Mouse (Mus musculus): ENCODE measurements at regions not wholly inside any gene's neighbourhood (a gene's known extent, or its start where the extent isn't known, plus 50 kb on each side); places are given as distances from the start of the nearest gene placed in this dataset.

DNA sequence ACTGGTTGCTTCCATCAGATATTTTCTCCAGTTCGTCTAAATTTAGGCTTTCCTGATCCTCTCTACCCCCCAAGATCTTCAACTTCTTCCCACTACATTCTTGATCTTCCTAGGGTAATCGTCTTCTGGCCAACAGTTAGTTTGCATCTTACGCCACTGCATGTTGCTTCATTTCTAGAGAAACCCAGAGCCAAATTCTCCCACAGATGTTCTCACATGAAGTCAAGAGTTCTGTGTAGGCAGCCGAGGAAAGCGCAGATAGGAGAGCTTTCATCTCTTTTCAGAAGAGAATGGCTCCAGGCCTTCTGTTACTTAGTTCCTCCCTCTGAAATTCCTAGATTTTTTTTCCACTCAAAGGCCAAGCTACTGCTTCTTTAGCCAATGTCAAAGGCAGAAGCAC, 179.9 kb downstream of the Fgf10 start:
- DNase-seq, result no peak

DNA sequence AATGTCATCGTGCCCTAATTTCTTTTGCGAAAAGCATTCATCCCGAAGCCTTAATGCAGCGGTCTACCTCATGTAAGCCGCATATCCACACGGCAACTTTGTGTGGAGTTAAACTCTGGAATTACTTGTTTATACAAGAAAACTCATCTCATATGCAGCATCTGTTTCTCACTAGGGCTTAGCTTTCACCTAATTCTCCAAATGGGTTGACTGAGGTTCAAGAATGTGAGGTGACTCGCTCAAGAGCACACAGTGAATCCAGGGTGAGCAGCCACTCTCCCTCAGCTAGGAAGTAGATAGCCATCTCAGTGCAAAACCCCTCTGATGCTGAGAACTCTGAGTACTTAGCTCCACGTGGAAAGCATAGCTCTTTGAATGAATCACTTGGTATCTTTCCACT, 181.1 kb downstream of the Fgf10 start:
- no peak for DNase-seq

DNA sequence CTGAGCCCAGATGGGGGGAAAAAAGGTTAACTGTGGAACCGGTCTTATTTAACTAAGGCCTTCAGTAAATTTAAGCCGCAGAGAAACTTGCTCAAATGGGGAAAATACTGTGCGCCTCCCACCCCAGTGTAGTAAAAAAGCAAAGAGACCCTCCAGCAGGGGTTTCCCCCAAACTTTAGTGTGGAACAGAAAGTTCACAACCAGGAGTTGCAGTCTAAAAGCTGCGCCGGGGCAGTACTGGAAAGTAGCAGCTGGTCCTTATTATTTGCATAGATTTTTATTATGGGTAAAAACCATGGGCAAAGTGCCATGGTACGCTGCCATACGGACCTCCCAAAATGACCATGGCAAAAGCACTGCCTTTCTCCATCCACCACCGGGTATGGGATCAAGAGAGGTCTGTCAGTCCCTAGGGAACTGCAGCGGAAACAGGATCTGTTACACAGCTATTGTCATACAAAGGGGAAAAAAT, 216.8 kb downstream of the Fgf10 start:
- no peak for DNase-seq

DNA sequence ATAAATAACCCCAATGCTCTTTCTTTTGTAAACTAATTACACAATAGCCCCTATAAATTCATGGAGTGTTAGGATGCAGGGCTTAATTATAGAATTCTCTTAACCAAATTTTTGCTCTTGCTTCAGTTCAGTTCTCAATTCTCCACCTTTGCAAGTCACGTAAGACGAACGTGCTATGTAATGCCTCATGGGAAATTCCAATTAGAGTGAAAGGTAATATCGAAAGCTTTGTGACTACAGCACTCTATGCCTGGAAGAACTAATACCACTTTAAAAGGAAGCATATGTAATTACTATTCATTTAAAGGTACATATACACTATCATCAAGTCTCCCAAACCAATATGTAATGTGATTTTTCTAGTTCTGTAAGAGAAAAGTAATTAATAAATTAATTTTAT, 225.5 kb downstream of the Fgf10 start:
- DNase-seq, result no peak

DNA sequence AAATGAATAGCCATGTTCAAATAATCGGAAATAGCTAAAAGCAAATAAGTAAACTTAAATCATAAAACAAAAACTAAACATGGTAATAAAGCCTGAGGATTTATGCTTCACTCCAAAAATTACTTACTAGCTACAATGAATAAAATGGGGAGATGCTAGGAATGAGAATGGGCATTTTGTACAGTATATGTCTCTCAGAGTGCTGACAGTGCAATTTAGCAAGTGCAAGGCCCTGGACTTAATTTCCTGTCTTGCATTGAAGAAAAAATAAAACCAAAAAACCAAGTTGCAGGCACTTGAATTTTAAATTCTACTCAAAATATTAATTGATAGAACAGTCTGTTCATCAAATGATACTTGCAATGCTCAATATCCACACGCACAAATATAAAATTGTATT, 232.4 kb downstream of the Fgf10 start:
- DNase-seq, result no peak

DNA sequence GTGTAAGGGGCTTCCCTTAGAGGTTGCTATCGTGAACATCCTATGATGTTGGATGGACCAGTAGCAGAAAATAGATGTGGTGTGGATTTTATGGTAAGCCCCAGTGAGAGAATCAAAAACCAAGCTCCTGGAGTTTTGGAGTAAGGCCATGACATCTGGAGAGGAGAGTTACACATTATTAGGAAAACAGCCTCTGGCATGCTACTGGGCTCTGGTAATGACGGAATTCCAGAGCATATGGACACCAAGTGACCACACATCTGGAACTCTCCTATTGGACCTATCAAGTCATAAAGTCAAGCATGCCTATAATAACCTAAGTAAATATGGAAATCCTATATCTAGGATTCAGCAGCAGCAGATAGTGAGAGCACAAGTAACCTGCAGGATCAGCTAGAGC, 240.8 kb downstream of the Fgf10 start:
- DNase-seq, result no peak

DNA sequence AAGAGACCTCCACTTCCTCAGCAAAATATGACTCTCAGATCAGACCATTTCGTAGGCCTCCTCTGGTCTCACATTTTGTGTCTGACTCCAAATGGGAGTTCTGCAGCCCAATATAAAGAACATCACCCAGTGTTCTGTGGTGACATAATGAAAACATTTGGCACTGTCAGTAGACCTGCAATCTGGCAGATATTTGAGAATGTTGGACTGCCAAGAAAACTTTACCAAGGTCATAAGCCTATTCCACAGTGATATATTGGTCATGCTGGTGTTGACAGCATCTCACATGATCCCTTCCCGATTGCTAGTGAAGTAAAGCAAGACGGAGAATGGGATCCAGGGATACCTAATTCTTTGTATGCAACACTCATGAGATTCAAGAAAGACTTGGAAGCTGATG, 271.2 kb downstream of the Fgf10 start:
- DNase-seq, result no peak

DNA sequence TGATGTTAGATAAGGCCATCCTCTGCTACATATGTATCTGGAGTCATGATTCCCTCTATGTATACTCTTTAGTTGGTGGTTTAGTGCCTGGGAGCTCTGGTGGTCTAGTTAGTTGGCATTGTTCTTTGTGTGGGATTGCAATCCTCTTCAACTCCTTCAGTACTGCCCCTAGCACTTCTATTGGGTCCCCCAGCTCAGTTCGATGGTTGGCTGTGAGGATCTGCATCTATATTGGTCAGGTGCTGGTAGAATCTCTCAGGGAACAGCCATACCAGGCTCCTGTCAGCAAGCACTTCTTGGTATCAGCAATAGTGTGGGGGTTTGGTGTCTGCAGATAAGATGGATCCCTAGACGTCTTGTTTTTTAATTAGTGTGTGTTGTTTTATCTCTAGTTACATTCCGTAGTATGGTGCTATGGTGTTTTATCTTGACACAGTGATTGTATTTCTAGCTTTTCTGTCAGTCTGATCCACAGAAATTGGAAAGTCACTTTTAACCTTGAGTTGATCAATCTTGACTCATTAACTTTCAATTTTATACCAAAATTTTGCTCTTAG, 296.6 kb downstream of the Fgf10 start:
- DNase-seq, result no peak

DNA sequence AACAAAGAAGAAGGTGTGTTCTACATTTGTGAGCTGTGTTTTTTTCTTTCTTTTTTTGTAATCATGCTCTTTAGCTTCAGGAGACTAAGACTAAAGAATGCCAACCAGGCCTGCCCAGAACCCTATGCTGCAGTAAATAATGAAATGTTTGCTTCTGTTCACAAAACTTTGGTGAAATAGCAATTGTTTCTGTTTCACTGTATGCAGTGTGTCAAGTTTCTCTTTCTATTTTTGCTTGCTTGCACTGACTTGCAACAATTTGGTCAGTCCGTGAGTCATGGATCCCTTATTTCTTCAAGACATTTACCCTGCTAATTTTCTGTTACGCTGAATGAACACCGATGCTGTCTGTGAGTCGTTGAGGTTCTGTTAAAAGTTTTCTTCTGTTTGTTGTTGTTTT, 298.1 kb downstream of the Fgf10 start:
- no peak for DNase-seq

DNA sequence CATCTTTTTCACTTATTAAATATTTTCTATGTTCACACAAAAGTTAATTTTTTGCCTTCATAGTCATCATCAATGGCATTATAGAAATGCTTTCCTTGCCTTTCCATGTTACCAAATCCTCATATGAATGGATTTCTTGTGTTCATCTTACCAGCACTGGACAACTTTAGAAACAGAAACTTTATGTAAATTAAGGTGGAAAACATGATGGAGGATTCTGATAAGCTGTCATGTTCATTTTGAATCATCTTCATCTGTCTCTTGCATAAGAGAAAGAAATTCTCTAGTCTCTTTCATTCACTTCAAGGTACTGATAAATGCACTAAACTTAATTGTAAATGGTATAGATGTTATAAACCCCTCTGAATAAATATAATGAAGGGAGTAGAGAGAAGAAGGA, 305.4 kb downstream of the Fgf10 start:
- DNase-seq, result no peak

DNA sequence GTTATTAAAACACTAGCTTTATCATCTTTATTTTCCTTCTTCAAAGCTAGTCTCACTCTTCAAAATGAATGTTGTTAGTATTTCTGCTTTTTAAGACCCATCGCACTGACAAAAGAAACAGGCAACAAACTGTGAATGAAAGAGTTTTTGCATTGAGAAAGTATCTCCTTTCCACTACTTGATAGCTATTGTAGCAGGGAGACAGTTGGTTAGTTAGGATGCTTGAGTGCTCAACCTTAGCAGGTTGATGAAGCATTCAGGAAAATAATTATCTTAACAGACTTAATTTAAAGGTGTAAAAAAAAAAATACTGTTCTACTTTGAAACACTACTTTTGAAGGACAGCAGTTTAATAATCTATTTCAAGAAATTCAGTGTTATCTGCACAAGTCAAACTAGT, 305.9 kb downstream of the Fgf10 start:
- DNase-seq, result no peak

DNA sequence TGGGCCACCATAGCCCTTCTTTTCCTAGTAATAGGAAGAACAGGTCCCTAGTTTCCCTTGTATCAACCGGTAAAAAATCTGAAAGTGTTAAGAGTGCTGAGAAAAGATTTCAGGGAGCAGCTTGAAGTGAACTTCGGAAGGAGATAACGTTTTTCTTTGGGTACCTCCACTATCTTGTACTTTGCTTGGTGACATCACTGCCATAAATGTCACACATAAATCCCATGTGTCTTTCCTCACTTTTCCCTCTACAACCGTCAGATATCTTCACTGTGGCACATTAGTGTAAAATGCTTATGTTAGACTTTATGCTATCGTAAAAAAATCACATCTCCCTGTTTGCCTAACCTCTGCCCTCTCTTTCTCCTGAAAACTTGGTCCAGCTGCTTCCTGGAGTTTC, 309.9 kb downstream of the Fgf10 start:
- DNase-seq, result no peak

DNA sequence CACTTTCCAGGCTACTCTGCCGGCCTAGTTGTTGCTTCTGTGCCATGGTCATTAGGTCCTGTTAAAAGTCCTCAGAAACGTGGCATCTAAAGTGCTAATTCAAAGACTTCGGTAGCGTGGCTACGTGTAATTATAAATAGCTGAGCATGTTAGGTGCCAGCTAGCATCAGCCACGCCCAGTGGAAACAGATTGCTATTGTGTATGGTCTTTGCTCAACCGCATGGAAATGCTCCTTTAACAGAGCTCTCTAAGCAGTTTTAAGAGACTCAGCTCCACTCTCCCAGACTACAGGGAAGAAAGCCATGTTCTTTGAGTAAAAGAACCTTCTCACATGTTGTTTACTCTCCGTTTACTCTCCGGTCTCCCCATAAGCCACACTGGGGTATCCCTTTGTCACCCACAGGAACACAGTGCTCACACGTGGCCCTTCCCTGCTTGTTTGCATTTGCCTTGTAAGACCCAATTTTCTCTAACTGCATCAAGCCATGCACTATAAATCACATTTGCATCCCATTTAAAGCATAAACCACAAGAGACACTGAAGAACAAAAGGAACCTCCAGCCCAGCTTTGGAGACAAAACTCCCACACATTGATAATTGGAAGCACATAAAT, 311.7 kb downstream of the Fgf10 start:
- DNase-seq, result no peak

DNA sequence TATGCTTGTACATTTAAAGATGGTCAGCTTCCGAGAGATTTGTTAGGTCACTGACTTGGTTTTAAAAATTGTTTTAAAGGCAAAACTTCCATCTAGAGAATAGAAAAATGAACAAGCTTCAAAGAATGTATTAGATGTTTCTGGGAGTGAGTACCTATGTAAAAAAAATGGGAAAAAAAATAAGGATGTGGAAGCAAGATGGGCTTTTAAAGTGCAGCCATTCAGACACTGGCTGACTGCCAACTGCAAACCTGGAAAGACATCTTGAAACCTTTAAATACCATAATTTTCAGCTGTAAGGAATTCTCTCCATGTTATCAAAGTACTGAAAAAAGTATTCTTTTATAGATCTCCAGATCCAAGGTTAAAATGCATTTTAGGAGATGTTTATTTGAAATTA, 315.7 kb downstream of the Fgf10 start:
- DNase-seq, result no peak

DNA sequence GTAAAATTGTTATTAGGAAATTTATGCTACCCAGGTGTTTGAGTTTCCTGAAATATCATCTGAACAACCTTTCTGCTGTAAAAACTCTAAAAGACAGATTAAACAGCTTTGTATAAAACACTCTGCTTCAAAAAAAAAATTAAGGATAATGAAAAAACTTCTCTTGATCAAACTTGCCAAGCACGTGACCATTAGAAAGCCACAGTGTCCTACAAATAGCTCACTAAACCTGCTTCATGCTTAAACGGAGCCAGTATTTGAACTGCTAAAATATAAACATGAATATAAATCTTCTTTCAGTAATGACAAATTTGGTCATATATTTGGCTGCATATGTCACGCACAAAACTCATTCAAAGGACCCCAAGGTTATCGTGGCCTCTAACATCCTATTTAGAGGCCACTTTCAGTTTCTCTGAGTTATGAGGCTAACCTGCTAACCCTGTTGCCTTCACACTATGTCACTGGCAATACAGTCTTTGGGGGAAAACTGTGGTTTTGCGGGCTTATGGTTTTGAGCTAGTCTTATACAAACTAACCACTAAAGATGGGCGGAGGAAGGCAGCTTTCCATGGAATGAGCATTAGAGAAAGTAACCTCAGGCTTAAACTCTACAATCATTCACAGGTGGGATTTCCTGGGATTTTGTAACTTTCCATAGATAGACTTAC, 355.8 kb downstream of the Fgf10 start:
- no peak for DNase-seq

DNA sequence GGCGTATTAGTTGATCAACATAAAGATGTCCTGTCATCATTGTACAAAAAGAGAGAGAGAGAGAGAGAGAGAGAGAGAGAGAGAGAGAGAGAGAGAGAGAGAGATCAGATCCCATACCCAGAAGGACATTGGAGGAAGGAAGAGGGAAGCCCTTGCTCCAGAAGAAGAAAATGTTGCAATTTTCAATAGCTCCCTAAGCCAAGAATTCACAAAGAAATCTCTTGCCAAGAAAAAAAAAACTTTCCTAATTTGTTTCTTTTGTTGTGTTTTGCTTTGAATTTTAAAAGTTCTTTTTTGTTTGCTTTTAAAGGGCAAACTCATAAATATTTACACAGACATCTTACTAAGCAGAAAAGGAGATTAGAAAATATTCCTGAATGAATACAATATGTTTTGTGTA, 370.0 kb downstream of the Fgf10 start:
- no peak for DNase-seq

DNA sequence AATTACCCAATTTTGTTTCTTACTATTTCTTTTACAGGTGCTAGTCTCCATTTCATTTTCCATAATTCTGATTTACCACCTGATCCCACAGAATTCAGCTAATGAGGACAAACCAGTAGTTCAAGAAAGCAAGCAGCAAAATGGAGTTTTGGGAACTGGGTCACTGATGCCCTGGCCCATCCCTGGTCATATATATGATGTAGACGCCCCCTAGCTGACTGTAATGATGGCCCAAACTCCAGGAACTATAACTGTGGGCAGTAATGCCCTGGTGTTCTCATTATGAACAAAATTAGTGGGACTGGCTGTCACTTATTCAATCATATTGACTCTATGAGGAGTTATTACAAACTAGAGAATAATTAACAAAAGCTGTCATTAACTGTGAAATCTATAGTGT, 375.5 kb downstream of the Fgf10 start:
- DNase-seq, result no peak

DNA sequence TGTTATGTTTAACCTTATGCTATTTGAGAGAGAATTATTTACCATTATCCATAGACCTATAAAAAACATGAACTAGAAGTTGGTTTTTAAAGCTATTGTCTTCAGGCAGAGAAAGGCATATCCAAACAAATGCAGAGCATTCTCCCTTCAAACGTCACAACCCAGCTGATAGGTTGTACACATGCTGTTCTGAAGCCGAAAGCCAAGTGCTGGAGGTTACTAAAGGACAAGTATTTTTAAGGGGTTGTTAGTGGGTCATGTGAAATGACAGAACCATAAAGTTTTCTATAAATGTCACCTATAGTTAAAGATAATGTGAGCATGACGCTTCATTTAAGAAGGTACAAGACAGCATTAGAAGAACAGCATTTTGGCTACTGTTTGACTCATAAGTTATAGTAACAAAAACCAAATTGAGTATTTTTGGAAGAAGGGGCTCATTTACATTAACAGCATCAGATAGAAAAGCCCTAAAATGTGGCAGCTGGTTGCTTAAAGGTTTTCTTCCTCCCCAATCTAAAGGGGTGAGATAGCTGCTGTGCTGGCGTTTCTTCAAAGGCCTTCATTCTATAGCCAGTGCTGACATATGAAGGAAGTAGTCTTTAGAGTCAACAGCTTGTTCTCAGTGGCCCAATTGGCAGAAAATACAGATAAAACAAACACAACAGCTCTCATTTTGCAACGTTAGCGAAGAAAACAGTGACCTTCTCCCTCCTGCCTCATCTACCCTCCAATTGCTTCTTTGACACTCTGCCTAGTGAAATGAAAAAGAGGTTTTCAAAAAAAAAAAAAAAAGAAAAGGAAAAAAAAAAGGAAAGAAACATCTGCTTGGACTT, 359.4 kb upstream of the Paip1 start:
- DNase-seq, result no peak

DNA sequence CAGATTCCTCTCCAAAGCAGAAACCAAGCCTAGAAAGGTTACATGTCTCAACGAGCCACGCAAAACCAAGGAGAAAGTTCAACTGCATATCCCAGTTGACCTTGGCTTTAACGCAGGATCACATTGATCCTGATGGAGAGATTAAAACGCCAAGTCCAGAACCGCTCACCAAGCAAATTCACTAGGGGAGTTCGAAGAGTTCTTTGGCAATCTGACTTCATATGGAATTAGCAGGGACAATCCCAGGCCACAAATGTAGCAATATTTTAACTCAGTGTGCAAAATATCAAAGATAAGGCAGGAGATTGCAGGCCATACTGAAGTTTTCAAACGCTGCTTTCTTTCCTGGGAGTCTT, 358.8 kb upstream of the Paip1 start:
- no peak for DNase-seq

DNA sequence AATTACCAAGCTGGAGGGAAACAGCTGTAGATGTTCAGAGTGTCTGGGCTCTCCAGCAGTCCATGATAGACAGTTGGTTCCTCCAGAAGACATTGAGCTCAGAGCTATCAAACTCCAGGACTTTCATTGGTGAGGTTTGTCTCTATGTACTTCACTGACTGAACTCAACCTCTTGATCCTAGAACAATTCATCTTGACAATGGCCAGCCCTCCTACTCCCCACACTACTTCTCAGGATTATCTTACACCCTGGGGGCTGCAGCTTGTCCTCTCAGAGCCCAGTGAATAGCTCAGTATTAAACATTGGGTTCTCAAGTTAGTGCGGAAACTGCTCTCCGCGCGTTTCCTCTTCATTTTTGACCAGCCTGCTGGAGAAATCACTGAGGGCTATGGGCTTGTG, 349.2 kb upstream of the Paip1 start:
- no peak for DNase-seq

DNA sequence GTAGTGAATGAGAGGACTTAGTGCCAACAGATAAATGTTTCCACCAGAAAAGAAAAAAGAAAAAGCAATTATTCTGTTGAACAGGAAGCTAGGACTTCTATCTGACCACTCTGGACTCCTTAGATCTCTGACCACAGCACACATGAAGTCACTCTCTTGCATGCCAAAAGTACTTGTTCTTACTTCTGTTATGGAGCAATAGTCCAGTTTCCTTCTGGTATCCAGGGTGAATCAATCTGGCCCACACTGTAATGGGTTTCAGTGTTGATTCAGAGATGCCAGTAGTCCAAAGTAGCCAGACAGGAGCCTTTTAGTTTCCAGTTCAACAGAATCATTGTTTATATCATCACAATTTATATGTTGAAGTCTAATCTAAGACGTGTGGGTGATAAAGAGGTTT, 346.7 kb upstream of the Paip1 start:
- no peak for DNase-seq

DNA sequence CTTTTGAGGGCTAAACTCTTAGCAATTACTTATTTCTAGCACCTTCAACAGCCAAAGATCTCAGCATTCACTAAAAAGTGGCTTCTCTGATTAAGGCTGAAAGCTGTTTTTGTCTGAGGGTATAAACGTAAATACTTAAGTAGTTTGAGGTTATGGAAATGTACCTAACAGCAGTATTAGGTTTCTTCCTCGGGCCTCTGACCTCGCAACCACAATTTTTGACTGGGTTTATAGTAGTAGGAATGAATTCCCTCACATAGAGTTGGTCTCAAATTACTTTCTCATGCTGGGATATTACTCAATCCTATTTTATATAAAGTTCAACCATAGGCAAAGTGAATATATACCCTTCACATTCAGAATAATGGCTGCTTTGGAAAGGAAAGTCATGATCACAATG, 310.5 kb upstream of the Paip1 start:
- no peak for DNase-seq

DNA sequence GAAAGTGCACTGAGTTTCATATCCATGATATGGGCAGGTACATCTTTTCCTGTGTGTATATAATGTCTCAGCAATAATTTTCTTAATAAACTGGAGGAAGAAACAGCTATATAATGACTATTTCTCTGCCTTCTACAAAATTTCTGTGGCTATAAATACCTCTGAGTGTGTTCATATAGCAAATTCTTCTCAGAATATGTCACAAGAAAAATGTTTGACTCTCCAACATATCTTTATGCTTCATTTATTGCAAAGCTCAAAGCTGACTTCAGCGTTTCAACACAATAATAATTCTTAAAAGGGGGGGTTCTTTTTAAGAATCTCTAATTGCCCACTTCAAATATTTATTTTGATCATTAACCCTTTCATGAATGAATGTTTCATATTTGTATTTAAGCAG, 310.0 kb upstream of the Paip1 start:
- DNase-seq, result no peak

DNA sequence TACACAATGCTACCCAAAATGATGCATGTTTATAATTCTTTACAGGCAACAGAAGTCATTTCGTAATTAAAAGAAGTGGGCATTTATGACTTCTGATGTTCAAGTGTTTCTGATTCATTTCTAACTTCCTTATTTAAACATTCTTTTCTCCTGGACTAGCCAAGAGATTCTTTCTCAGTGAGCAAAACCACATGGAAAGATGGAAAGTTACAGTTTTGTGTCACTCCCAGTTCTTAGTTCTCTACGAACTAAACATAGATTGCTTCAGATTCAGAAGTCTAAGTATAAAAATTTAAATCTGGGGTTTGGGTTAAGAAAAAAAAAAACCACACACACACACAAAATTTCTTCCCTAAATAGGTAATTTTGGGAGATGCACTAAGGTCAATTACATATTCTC, 288.0 kb upstream of the Paip1 start:
- DNase-seq, result no peak
